Mouse (Mus musculus): ENCODE results near the gene BC034090.
"Not testable (repeated sequence)": the region's sequence is repeated elsewhere in the genome, so short reads cannot be mapped to it uniquely, and the experiment has no call there.

Gene BC034090

DNA sequence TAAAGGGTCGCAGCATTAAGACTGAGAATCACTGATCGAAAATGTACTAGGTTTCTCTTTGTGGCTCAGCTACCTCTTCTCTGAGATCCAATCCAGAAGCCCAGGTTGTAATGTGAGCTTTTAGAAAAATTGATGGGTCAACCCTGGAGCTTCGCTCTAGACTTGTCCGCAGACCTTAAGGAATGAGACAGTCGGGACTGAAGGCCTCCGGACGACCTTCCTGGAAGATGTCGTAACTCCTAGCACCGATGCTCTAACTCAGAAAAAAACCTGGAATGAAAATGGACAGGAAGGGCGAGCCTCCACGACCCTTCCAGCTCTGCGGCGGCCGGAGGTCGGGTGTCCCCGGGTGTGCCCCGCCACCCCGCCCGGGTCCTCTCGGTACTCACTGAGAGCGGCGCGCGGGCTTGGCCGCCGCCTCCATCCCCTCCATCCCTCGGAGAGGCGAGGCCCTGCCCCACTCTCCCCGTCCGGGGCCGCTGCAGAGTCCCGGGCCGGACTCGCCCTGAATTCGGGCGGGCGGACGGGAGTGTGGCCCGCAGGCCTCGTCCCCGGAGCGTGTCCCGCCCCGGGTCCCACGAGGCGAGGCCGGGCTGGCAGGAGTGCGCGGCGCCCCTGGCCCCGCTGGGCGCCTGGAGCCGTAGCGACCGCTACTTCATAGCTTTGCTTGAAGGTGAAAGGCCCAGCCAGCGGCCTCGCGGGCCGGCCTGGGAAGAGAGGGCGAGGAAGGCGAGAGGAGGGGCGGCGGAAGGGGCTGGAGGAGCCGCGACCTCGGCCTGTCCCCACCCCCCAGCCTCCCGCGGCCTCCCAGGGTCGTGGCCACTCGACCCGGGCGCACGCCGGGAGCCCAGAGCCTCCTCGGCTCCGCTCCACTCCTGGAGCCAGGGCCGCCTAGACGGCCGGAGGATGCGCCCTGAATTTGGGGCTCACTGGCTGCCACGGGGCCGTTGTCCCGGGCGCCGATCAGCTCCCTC is at the start of gene BC034090:
TSS of gene BC034090 (minus strand) at position 648 of the 974 bp plus-strand sequence.
- DNase-seq (ENCODE audit: low spot score), result peak; percentile 86

DNA sequence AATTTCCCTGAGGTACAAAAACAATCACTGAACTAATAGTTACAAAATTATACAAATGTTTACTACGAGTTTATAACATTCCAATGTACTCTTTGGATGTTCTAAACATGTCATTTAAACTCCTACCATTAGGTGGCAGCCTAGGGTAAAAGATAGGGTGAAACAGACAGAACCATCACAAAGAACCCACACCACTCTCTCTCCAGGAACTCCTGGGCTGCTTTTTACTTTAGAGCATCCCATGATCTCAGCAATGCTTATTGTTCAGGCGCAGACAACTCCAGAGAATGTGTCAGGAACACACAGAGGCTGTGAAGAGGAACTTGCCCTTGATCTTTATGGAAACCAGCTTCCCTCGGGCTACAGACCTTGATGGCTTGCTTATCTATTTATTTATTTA is 49.2 kb upstream of the BC034090 start:
- DNase-seq (ENCODE audit: low spot score), result peak; percentile 37

GRCm38 (mm10) chr1:155289411-155289810 is 45.2 kb upstream of the BC034090 start:
- DNase-seq (ENCODE audit: low spot score), result no peak

GRCm38 (mm10) chr1:155288033-155288432 is 43.8 kb upstream of the BC034090 start:
- no peak for DNase-seq (ENCODE audit: low spot score)

DNA sequence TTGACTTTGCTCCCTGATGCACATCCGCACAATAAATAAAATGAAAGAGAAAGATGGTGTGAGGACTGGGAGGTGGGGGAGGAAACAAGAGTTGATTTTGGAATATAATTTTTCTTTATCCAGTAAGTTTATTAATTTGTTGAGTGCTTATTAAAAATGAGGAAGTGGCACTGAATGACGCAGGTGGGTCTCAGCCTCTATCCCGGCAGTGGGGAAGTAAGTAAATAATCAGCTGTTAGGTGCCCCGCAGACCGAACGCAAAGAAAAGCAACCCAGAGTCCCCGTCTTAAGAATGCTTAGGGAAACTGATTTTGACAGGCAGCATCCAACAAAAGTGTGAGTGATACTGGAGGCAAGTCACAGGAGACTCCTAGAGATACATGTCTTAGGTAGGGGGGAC is 39.6 kb upstream of the BC034090 start:
- DNase-seq (ENCODE audit: low spot score), result no peak

DNA sequence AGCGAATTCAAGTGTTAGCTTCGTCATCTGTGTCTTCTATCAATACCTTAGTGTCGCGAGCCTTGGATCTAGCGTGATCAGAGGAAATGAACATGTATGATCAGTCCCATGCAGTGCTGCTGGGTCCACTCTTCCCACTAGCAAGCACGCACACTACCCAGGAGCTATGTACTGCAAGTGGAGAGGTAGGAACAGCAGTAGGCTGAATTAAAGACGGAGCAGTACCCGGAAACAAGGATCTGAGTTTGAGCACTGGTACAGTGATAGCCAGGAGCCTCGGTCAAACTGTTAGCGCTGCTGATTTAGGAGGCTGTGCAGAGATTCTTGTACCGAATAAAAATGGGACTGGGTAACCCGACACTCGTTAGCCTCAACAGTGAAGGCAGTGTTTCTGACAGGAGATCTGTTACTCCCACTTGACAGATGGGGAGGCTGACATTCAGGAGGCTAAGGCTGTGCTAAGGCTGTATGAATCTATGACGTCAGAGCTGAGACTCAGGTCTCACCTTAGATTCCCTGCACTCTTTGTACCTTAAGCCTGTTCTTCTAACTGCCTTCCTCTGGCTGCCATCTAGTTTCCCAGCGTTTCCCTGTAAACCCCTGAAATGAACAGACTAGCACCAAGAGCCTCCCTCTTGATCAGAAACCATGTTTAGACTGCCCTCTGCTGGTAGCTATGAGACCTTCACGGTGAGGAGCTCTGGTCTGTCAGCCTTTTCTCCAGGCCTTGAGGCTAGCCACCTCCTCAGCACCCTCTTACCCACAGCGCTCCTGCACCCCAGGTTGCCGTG is 37.0 kb upstream of the BC034090 start:
- DNase-seq (ENCODE audit: low spot score), result peak; percentile 75

DNA sequence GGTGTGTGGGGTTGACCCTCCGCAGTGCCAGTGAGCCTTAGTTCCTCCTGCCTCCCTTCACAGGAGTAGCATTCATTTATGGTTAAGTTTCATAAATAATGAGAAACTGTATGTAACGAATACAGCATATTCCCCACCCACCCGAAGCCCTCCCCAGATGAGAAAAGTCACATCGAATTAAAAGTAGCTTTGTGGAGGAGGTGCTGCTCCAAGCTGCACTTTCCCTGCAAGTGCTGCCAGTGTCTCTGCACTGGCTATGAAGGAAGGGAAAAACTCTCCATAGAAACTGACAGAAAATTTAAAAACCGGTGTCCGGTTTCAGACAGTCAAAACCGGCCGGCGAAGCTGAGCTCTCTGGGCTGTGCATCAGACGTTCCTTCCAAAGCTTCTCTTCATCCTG is 36.1 kb upstream of the BC034090 start:
- DNase-seq (ENCODE audit: low spot score), result no peak

GRCm38 (mm10) chr1:155276381-155277033 is 32.3 kb upstream of the BC034090 start:
- DNase-seq (ENCODE audit: low spot score), result no peak

DNA sequence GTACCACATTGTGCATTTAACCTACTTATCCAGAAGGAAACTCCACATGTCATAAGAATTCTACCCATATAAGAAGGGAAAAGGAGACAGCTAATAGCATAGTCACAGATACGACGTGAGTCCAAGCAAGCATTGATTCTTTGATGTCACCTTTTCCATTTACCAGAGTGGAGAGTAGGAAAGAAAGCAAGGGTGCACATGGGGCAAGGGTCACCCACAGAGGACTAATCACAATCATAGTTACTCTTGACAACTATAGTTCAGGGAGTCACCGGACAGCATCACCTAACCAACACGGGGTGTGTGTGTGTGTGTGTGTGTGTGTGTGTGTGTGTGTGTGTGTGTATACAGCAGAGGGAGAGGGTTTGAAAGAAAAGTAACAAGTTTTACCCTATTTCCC is 31.5 kb upstream of the BC034090 start:
- no peak for DNase-seq (ENCODE audit: low spot score)

DNA sequence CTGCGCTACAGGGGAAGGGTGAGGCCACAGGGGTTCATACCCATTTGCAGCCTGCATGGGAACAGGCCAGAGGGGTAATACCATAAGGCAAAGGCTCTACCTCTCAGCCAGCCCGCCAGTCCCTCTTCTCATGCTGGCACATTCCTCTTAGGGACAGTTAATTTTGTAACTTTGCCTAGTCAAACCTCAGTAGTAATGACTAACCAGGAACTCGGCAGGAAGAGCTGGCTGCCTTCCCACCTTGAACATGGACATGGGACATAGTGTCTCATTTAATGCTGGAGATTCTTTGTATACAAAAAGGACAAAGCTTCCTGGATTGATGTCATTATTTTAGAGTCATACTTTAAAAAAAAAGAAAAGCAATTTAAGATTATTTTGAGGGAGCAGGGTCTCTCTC is 30.7 kb upstream of the BC034090 start:
- no peak for DNase-seq (ENCODE audit: low spot score)

DNA sequence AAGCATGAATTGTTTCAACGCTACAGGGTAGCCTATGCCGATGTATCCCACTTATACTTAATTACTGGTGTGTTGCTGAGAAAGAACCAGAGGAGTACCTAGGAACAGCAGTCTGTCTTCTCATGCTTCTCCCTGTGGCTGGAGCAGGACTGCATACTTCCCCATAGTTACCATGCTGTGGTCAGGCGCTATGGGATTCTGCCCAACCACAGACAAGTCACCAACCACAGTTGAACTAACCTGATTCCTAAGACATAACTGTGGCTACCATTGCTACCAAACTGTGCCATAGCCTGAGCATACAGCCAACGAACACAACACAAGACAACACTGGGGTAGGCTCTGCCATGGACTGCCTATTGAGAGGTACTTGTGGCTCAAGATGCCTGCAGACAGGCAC is 28.7 kb upstream of the BC034090 start:
- DNase-seq (ENCODE audit: low spot score), result no peak

- DNase-seq (ENCODE audit: low spot score), result not testable (repeated sequence)
Measured at GRCm38 (mm10) chr1:155262496-155262895, 18.3 kb upstream of the BC034090 start.

- no peak for DNase-seq (ENCODE audit: low spot score)
Measured at GRCm38 (mm10) chr1:155254309-155254708, 10.1 kb upstream of the BC034090 start.

- DNase-seq (ENCODE audit: low spot score), result no peak
Measured at GRCm38 (mm10) chr1:155253126-155253525, 8.9 kb upstream of the BC034090 start.

- DNase-seq (ENCODE audit: low spot score), result peak; percentile 48
Measured at GRCm38 (mm10) chr1:155252631-155253121, 8.4 kb upstream of the BC034090 start.

GRCm38 (mm10) chr1:155251596-155251995 is 7.4 kb upstream of the BC034090 start:
- DNase-seq (ENCODE audit: low spot score), result no peak

DNA sequence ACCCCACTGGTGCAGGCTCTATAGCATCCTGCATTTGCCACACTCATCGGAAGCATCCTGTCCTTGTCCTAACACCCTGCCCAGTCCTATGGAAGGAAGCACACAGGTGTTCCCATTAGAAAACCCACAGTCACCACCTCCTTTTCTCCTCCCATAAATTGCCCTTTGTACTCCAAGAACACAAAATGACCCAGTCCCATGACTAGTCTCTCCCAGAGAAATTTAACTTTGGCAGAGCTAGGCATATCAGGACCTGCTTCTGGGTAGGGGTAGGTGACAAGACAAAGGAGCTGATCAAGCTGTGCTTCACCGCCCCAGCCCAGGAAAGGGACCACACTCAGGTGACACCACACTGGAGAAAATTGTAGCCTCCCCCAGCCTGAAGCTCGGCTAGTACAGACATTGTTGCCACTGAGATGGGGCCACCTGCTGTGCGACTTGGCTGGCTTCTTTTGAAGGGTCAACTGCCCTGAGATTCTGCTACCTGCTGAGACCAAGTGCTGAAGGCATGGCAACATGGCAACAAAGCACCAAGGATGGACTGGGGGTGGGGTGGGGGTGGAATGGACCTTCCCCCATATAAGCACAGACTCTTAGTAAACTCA is 6.4 kb upstream of the BC034090 start:
- DNase-seq (ENCODE audit: low spot score), result no peak

DNA sequence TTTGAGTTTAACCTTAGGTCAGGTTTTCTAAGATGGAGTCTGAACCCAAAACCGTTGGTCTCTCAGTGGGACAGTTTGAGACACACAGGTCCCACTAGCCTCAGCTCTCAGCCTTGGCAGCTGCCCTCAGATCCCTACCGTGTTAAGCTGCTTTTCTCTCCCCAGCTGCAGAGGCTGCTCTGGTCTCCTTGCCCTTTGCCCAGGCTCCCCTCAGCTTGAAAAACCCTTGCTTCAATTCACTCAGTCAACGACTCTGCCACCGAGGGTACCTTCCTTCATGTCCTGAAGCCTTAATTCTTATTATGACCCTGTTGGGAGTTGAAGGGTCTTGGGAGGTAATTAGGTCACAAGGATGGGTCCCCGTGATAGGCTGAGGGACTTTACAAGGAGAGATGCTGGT is 5.7 kb upstream of the BC034090 start:
- DNase-seq (ENCODE audit: low spot score), result no peak

- peak; percentile 48 for DNase-seq (ENCODE audit: low spot score)
Measured at GRCm38 (mm10) chr1:155248041-155248440, 3.8 kb upstream of the BC034090 start.

DNA sequence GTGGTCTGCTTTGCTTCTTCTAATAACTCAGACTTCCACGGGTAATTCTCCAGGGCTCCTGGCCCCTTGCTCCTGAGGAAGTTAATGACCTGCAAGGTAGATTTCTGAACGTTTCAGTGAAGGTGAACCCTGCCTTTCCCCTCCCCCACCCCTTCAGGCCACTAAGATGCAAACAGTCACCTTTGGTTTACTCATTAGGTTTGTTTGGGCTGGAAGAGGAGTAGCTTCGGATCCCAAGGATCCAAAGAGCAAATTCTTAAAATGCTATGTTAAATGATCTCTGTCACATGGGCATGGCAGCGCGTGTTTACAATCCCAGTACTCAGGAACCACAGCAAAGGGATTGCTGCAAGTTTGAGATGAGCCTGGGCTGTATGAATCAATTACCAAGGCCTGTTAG is 3.2 kb upstream of the BC034090 start:
- peak; percentile 83 for DNase-seq (ENCODE audit: low spot score)

DNA sequence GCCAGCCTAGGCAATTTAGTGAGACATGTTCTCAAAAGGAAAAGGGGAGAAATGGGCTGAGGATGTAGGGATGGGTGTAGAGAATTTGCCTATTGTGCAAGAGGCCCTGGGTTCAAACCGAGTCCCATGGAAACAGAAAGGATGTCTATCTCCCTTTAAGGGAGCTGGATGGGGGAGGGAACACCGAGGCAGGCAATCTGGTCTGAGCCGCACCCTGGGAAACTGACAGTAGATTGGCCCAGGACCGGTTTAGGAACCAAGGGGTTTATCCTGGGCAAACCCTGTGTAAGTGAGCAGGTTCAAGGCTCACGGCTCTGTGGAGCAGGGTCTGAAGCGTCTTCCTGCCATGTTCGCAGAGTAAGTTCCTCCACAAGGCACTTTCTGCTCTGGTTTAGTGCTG is 1.3 kb upstream of the BC034090 start:
- DNase-seq (ENCODE audit: low spot score), result peak; percentile 53

DNA sequence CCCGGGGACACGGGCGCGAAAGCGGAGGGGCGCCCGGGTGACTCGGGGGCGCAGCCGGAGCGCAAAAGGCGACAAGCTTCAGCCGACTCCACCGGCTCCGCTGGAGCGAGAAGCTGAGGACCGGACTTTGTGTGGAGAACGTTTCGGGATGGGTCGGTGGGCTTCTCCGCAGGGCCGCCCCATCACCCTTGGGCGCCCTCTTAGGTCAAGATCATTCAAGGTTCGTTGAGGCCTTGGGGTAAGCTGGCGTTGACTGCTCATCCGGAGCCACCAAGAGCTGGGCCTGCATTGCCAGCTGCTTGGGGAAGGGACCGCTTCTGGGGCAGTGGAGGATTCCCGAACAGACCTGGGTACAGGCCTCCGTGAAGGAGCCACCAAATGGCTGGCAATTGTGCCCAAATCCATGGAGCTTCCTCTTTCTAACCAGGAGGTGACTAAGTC is 547 bp upstream of the BC034090 start:
- peak; percentile 61 for DNase-seq (ENCODE audit: low spot score)

All from yolk sac, embryonic 10.5 days (tissue).